Mouse (Mus musculus): ENCODE measurements around the gene Ubash3b. TPM values are rescaled to one million over a fixed set of nuclear protein-coding genes. Genes with fewer than 3 reads are reported as not detected.
A peak's percentile ranks its signal among the peaks of the same experiment; 100 is the strongest.

The Ubash3b gene
- total and polyA plus RNA-seq, 2 experiments from 2014 or later = 23.8 to 25.4 TPM

GRCm38 (mm10) chr9:41028470-41028869 lies 133.0 kb downstream of the Ubash3b start:
- no peak overlapping the region for H3K27ac ChIP-seq (ENCODE audit: low read depth, low read length)
- DNase-seq (peak; percentile 63), ATAC-seq (no peak)
- no peaks in the 10 kb centered on the region for H3K9me3 ChIP-seq (ENCODE audit: low read length)
- peaks cover 8% of the 10 kb centered on the region; the same call in 1 of the 2 replicates for H3K36me3 ChIP-seq (ENCODE audit: insufficient read depth)
- WGBS = 39% methylated on average over 5 of the region's 5 CpGs
- H3K4me1 ChIP-seq (ENCODE audit: insufficient read depth) = peaks cover 8% of the 10 kb centered on the region
- peak; percentile 60 for TF ChIP-seq CTCF (IDR thresholded peaks at IDR 0.05; ENCODE audit: low read depth)
- H3K4me3 ChIP-seq (ENCODE audit: low read depth, low read length) = no peak overlapping the region
- H3K27me3 ChIP-seq (ENCODE audit: insufficient read depth, low read length) = no peaks in the 10 kb centered on the region
- no peak overlapping the region for H3K9ac ChIP-seq
- H3K4me2 ChIP-seq (ENCODE audit: low read depth) = no peak overlapping the region

GRCm38 (mm10) chr9:41021690-41022089 lies 139.8 kb downstream of the Ubash3b start:
- TF ChIP-seq CTCF (IDR thresholded peaks at IDR 0.05; ENCODE audit: low read depth) = no peak
- H3K9me3 ChIP-seq (ENCODE audit: low read length) = no peaks in the 10 kb centered on the region
- ATAC-seq (no peak), DNase-seq (no peak)
- peaks cover 22% of the 10 kb centered on the region for H3K36me3 ChIP-seq (ENCODE audit: insufficient read depth)
- H3K9ac ChIP-seq = no peak overlapping the region
- no peaks in the 10 kb centered on the region for H3K27me3 ChIP-seq (ENCODE audit: insufficient read depth, low read length)
- H3K4me1 ChIP-seq (ENCODE audit: insufficient read depth) = no peaks in the 10 kb centered on the region
- no peak overlapping the region for H3K4me2 ChIP-seq (ENCODE audit: low read depth)
- no peak overlapping the region for H3K27ac ChIP-seq (ENCODE audit: low read depth, low read length)
- 76% methylated on average over 3 of the region's 3 CpGs for WGBS
- H3K4me3 ChIP-seq (ENCODE audit: low read depth, low read length) = no peak overlapping the region

GRCm38 (mm10) chr9:41020486-41020885 lies 141.0 kb downstream of the Ubash3b start:
- Histone ChIP-seq H3K9me3 (ENCODE audit: low read length) (no peaks in the 10 kb centered on the region), H3K9ac (no peak overlapping the region), H3K27me3 (ENCODE audit: insufficient read depth, low read length) (no peaks in the 10 kb centered on the region), H3K4me1 (ENCODE audit: insufficient read depth) (no peaks in the 10 kb centered on the region), H3K4me3 (ENCODE audit: low read depth, low read length) (no peak overlapping the region), H3K27ac (ENCODE audit: low read depth, low read length) (no peak overlapping the region), H3K36me3 (ENCODE audit: insufficient read depth) (peaks cover 22% of the 10 kb centered on the region), H3K4me2 (ENCODE audit: low read depth) (no peak overlapping the region)
- WGBS = 75% methylated on average over 3 of the region's 3 CpGs
- no peak for DNase-seq
- TF ChIP-seq CTCF (IDR thresholded peaks at IDR 0.05; ENCODE audit: low read depth) = no peak
- ATAC-seq = no peak

DNA sequence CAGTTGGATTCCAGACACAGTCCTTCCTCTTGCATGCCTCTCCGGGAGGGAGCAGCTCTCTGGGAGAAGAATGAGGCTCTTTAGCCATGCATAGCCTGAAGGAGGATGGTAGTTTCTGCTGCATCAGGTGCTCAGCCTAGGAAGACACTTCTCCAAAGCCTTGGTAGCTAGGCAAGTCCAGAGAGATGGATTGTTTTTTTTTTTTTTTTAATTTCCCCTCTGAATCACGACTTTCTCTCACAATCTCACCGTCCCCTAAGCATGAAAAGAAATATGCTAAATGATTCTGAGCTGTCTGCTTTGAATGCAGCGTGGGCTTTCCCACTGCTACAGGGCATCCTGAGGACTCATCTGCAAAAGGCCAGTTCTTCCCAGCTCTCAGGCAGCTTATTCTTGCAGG lies 147.0 kb downstream of the Ubash3b start:
- Histone ChIP-seq H3K36me3 (ENCODE audit: insufficient read depth) (peaks cover 5% of the 10 kb centered on the region), H3K4me1 (ENCODE audit: insufficient read depth) (no peaks in the 10 kb centered on the region; the same call in 1 of the 2 replicates), H3K4me2 (ENCODE audit: low read depth) (no peak overlapping the region), H3K9ac (no peak overlapping the region), H3K9me3 (ENCODE audit: low read length) (no peaks in the 10 kb centered on the region), H3K27ac (ENCODE audit: low read depth, low read length) (no peak overlapping the region), H3K4me3 (ENCODE audit: low read depth, low read length) (no peak overlapping the region), H3K27me3 (ENCODE audit: insufficient read depth, low read length) (no peaks in the 10 kb centered on the region)
- no peak for TF ChIP-seq CTCF (IDR thresholded peaks at IDR 0.05; ENCODE audit: low read depth)
- 20% methylated on average over 4 of the region's 4 CpGs for WGBS
- no peak for DNase-seq
- ATAC-seq = no peak

DNA sequence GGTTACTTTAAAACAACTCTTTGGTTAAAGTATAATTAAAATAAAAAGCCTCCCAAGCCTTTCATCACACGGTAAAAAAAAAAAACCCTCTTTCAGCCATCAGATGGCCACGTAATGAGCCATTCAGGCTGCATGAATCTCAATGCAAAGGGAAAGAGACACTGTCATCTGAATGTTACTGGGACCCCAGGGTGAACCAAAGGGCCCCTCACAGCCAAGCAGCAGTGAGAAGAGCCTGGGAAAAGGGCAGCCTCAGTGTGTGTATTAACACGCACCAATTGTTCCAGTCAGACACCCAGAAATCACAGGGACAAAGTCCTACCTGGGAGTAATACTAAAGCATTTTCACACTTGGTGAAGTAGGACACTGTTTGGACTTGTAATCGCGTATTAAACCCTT lies 149.0 kb downstream of the Ubash3b start:
- 28% methylated on average over 5 of the region's 5 CpGs for WGBS
- peak overlapping the region; percentile 60 for H3K27ac ChIP-seq (ENCODE audit: low read depth, low read length)
- H3K9ac ChIP-seq = no peak overlapping the region
- H3K36me3 ChIP-seq (ENCODE audit: insufficient read depth) = no peaks in the 10 kb centered on the region
- no peaks in the 10 kb centered on the region; the same call in 1 of the 2 replicates for H3K4me1 ChIP-seq (ENCODE audit: insufficient read depth)
- no peak overlapping the region for H3K4me2 ChIP-seq (ENCODE audit: low read depth)
- no peak for DNase-seq
- no peak overlapping the region for H3K4me3 ChIP-seq (ENCODE audit: low read depth, low read length)
- TF ChIP-seq CTCF (IDR thresholded peaks at IDR 0.05; ENCODE audit: low read depth) = no peak
- no peaks in the 10 kb centered on the region for H3K27me3 ChIP-seq (ENCODE audit: insufficient read depth, low read length)
- H3K9me3 ChIP-seq (ENCODE audit: low read length) = no peaks in the 10 kb centered on the region
- no peak for ATAC-seq

GRCm38 (mm10) chr9:41011512-41012436 lies 149.7 kb downstream of the Ubash3b start:
- Histone ChIP-seq H3K4me1 (ENCODE audit: insufficient read depth) (no peaks in the 10 kb centered on the region; the same call in 1 of the 2 replicates), H3K27ac (ENCODE audit: low read depth, low read length) (peak overlapping the region; percentile 60), H3K4me2 (ENCODE audit: low read depth) (no peak overlapping the region), H3K9ac (no peak overlapping the region), H3K4me3 (ENCODE audit: low read depth, low read length) (no peak overlapping the region), H3K27me3 (ENCODE audit: insufficient read depth, low read length) (no peaks in the 10 kb centered on the region), H3K9me3 (ENCODE audit: low read length) (no peaks in the 10 kb centered on the region), H3K36me3 (ENCODE audit: insufficient read depth) (no peaks in the 10 kb centered on the region)
- peak; percentile 70 for DNase-seq
- no peak for TF ChIP-seq CTCF (IDR thresholded peaks at IDR 0.05; ENCODE audit: low read depth)
- peak; percentile 90 for ATAC-seq
- WGBS = 13% methylated on average over 13 of the region's 13 CpGs

DNA sequence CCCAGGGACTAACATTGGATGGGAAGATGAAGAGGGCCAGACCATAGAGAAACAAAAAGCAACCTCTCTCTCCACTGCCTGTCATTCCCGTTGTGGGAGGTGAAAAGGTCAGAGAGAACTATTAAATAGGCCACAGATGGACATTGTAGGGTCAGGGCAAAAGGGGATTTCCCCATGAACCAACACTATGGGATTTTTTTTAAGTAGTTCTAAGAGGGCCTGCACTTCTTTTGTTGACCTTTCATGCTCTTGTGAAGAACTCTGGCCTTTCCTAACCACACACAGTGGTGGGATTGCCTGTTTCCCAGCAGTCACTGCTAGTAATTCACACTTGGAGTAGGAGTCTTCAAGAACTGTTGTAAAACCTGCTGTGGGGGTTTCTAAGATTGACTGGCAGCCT lies 153.7 kb downstream of the Ubash3b start:
- no peak for TF ChIP-seq CTCF (IDR thresholded peaks at IDR 0.05; ENCODE audit: low read depth)
- Histone ChIP-seq H3K27me3 (ENCODE audit: insufficient read depth, low read length) (no peaks in the 10 kb centered on the region), H3K9me3 (ENCODE audit: low read length) (no peaks in the 10 kb centered on the region), H3K9ac (no peak overlapping the region), H3K4me2 (ENCODE audit: low read depth) (no peak overlapping the region), H3K4me3 (ENCODE audit: low read depth, low read length) (no peak overlapping the region), H3K36me3 (ENCODE audit: insufficient read depth) (no peaks in the 10 kb centered on the region), H3K27ac (ENCODE audit: low read depth, low read length) (no peak overlapping the region), H3K4me1 (ENCODE audit: insufficient read depth) (no peaks in the 10 kb centered on the region; the same call in 1 of the 2 replicates)
- DNase-seq (no peak), ATAC-seq (no peak)
- WGBS = 27% methylated on average over 1 of the region's 1 CpGs
